In genomic region chr17:24811211-24811610, GRCm38 (mm10) we compare ENCODE assay signal across 26 mouse cellular contexts. TPM values are rescaled to one million over a fixed set of nuclear protein-coding genes. Genes with fewer than 3 reads are reported as not detected.
DNase-seq lines count a peak whose midpoint lies in the region; ATAC-seq and TF ChIP-seq lines count a peak whose summit lies in the region.
"Had no signal": no experiment of that assay in that cellular context is flagged by ENCODE, and none has a peak within 500 bp of the region (broad histone marks: within the 10 kb centered on the region; RNA-seq: fewer than 3 reads in every experiment).

No protein-coding gene starts in this region.

- TF ChIP-seq CTCF in liver, postnatal 0 days (IDR thresholded peaks at IDR 0.05; ENCODE audit: low read depth): no peak
- no peak for TF ChIP-seq CTCF in intestine, postnatal 0 days (IDR thresholded peaks at IDR 0.05; ENCODE audit: low read depth)

- DNase-seq in liver, postnatal 0 days: no peak
- DNase-seq in ES-CJ7 (ENCODE audit: low read depth, low spot score) (peak; percentile 76), R1 (ENCODE audit: low read depth, low spot score) (peak; percentile 89)
- DNase-seq: adrenal gland, adult 8-10 months; adrenal gland, postnatal 14 days; adrenal gland, postnatal 36 days; cerebellum, adult 11-12 months; cerebellum, adult 2 months; cerebellum, adult 9-10 months; cerebellum, postnatal 10 days; cerebellum, postnatal 25 days; forebrain, postnatal 0 days had no signal

- H3K27ac ChIP-seq in liver, embryonic 12.5 days: peak overlapping the region; percentile 53
- H3K27ac ChIP-seq in liver, postnatal 0 days (ENCODE audit: low read depth): no peak overlapping the region
- H3K27ac ChIP-seq in hindbrain, embryonic 13.5 days: no peak overlapping the region
- no peak overlapping the region for H3K27ac ChIP-seq in intestine, postnatal 0 days (ENCODE audit: low read depth, low read length)
- H3K27ac ChIP-seq: embryonic facial prominence, embryonic 10.5 days; embryonic facial prominence, embryonic 12.5 days; forebrain, embryonic 13.5 days; forebrain, embryonic 15.5 days had no signal

- no peaks in the 10 kb centered on the region for H3K9me3 ChIP-seq in liver, embryonic 12.5 days (replicated peaks)
- no peaks in the 10 kb centered on the region for H3K9me3 ChIP-seq in liver, postnatal 0 days (ENCODE audit: low read length)
- H3K9me3 ChIP-seq in hindbrain, embryonic 13.5 days: no peaks in the 10 kb centered on the region
- no peaks in the 10 kb centered on the region for H3K9me3 ChIP-seq in intestine, postnatal 0 days (ENCODE audit: control insufficient read depth)
- H3K9me3 ChIP-seq: embryonic facial prominence, embryonic 10.5 days; embryonic facial prominence, embryonic 12.5 days; forebrain, embryonic 13.5 days; forebrain, embryonic 15.5 days; G1E had no signal

- no peak overlapping the region for H3K4me2 ChIP-seq in liver, embryonic 12.5 days
- no peak overlapping the region for H3K4me2 ChIP-seq in liver, postnatal 0 days (ENCODE audit: low read depth, low read length)
- no peak overlapping the region for H3K4me2 ChIP-seq in hindbrain, embryonic 13.5 days
- no peak overlapping the region for H3K4me2 ChIP-seq in intestine, postnatal 0 days (replicated peaks; ENCODE audit: low read depth)
- H3K4me2 ChIP-seq: embryonic facial prominence, embryonic 12.5 days; forebrain, embryonic 13.5 days; forebrain, embryonic 15.5 days had no signal

- WGBS in liver, embryonic 12.5 days (ENCODE audit: insufficient replicate concordance): 73% methylated on average over 3 of the region's 3 CpGs
- 64% methylated on average over 3 of the region's 3 CpGs for WGBS in liver, postnatal 0 days (ENCODE audit: insufficient replicate concordance)
- WGBS in hindbrain, embryonic 13.5 days: 83% methylated on average over 3 of the region's 3 CpGs
- WGBS in intestine, postnatal 0 days: 77% methylated on average over 3 of the region's 3 CpGs

- no peak for ATAC-seq in liver, embryonic 12.5 days
- no peak for ATAC-seq in liver, postnatal 0 days
- ATAC-seq in hindbrain, embryonic 13.5 days (ENCODE audit: low FRiP score): no peak
- ATAC-seq in intestine, postnatal 0 days: no peak
- ATAC-seq: activated CD4-positive, CD25-positive, alpha-beta regulatory T cell, adult 4 months; forebrain, embryonic 13.5 days; forebrain, embryonic 15.5 days; forebrain, postnatal 0 days; Patski had no signal

- peaks cover 19% of the 10 kb centered on the region for H3K27me3 ChIP-seq in liver, embryonic 12.5 days (replicated peaks)
- H3K27me3 ChIP-seq in liver, postnatal 0 days (ENCODE audit: insufficient read depth, low read length): no peaks in the 10 kb centered on the region
- peaks cover 28% of the 10 kb centered on the region for H3K27me3 ChIP-seq in hindbrain, embryonic 13.5 days
- peaks cover 5% of the 10 kb centered on the region; the same call in 1 of the 2 replicates for H3K27me3 ChIP-seq in intestine, postnatal 0 days (replicated peaks; ENCODE audit: control insufficient read depth, insufficient read depth, low read length)

- no peak for TF ChIP-seq EP300 in liver, postnatal 0 days (IDR thresholded peaks at IDR 0.05; ENCODE audit: low read depth)

- H3K4me3 ChIP-seq in liver, embryonic 12.5 days: no peak overlapping the region
- no peak overlapping the region for H3K4me3 ChIP-seq in liver, postnatal 0 days (ENCODE audit: low read depth, low read length)
- H3K4me3 ChIP-seq in hindbrain, embryonic 13.5 days: no peak overlapping the region
- H3K4me3 ChIP-seq in intestine, postnatal 0 days (ENCODE audit: low read depth, low read length): no peak overlapping the region
- H3K4me3 ChIP-seq: embryonic facial prominence, embryonic 10.5 days; embryonic facial prominence, embryonic 12.5 days; forebrain, embryonic 13.5 days; forebrain, embryonic 15.5 days had no signal

- H3K4me1 ChIP-seq in liver, embryonic 12.5 days: peaks cover 39% of the 10 kb centered on the region
- H3K4me1 ChIP-seq in liver, postnatal 0 days (ENCODE audit: insufficient read depth): no peaks in the 10 kb centered on the region
- no peaks in the 10 kb centered on the region for H3K4me1 ChIP-seq in hindbrain, embryonic 13.5 days (replicated peaks)
- no peaks in the 10 kb centered on the region for H3K4me1 ChIP-seq in intestine, postnatal 0 days (replicated peaks; ENCODE audit: control insufficient read depth, insufficient read depth, low read length)
- H3K4me1 ChIP-seq: embryonic facial prominence, embryonic 10.5 days; embryonic facial prominence, embryonic 12.5 days; forebrain, embryonic 13.5 days; forebrain, embryonic 15.5 days had no signal

- H3K9ac ChIP-seq in liver, embryonic 12.5 days: no peak overlapping the region
- no peak overlapping the region for H3K9ac ChIP-seq in liver, postnatal 0 days (replicated peaks)
- H3K9ac ChIP-seq in hindbrain, embryonic 13.5 days: no peak overlapping the region
- H3K9ac ChIP-seq in intestine, postnatal 0 days (ENCODE audit: low read depth, low read length): no peak overlapping the region
- H3K9ac ChIP-seq: embryonic facial prominence, embryonic 12.5 days; forebrain, embryonic 13.5 days; forebrain, embryonic 15.5 days; forebrain, postnatal 0 days had no signal

- no peaks in the 10 kb centered on the region for H3K36me3 ChIP-seq in liver, embryonic 12.5 days
- no peaks in the 10 kb centered on the region for H3K36me3 ChIP-seq in liver, postnatal 0 days (replicated peaks; ENCODE audit: insufficient read depth, low read length)
- H3K36me3 ChIP-seq in hindbrain, embryonic 13.5 days: no peaks in the 10 kb centered on the region
- H3K36me3 ChIP-seq in intestine, postnatal 0 days (ENCODE audit: control insufficient read depth, insufficient read depth): no peaks in the 10 kb centered on the region
- H3K36me3 ChIP-seq: embryonic facial prominence, embryonic 10.5 days; embryonic facial prominence, embryonic 12.5 days; forebrain, embryonic 15.5 days; G1E had no signal

RNA-seq across cellular contexts. Expression of gene Meiob, which starts 7.1 kb away (rescaled TPM):
- polyA plus RNA-seq in liver, embryonic 12.5 days (2016; fragmentation: Nextera tagmentation; extraction: Ambion mirVana): 1.5 TPM in 2 replicates
- 0.97 and 1.2 TPM in 2 replicates for polyA plus RNA-seq in liver, postnatal 0 days (2015; fragmentation: Nextera tagmentation; extraction: Ambion mirVana)
- polyA plus RNA-seq in hindbrain, embryonic 13.5 days (2015; fragmentation: Nextera tagmentation; extraction: Ambion mirVana): not detected in 2 replicates
- 0.08 and 0.10 TPM in 2 replicates for polyA plus RNA-seq in intestine, postnatal 0 days (2015; fragmentation: Nextera tagmentation; extraction: Ambion mirVana)
- polyA plus RNA-seq: activated CD4-positive, CD25-positive, alpha-beta regulatory T cell, adult 4 months; C2C12; cerebellum, adult 2 months; cortical plate, adult 2 months; embryonic facial prominence, embryonic 10.5 days; embryonic facial prominence, embryonic 12.5 days; embryonic facial prominence, embryonic 14.5 days; forebrain, embryonic 11.5 days; forebrain, embryonic 13.5 days; forebrain, embryonic 15.5 days had no signal

RNA-seq across cellular contexts. Expression of gene Hagh, which starts 28.7 kb away (rescaled TPM):
- polyA plus RNA-seq in liver, embryonic 12.5 days (2016; fragmentation: Nextera tagmentation; extraction: Ambion mirVana): 61.1 and 64.8 TPM in 2 replicates
- 233 and 241 TPM in 2 replicates for polyA plus RNA-seq in liver, postnatal 0 days (2015; fragmentation: Nextera tagmentation; extraction: Ambion mirVana)
- polyA plus RNA-seq in hindbrain, embryonic 13.5 days (2015; fragmentation: Nextera tagmentation; extraction: Ambion mirVana): 49.7 and 51.7 TPM in 2 replicates
- polyA plus RNA-seq in intestine, postnatal 0 days (2015; fragmentation: Nextera tagmentation; extraction: Ambion mirVana): 104 and 105 TPM in 2 replicates

RNA-seq across cellular contexts. Expression of gene Fahd1, which starts 39.0 kb away (rescaled TPM):
- 34.2 and 34.6 TPM in 2 replicates for polyA plus RNA-seq in liver, embryonic 12.5 days (2016; fragmentation: Nextera tagmentation; extraction: Ambion mirVana)
- 84.9 and 90.0 TPM in 2 replicates for polyA plus RNA-seq in liver, postnatal 0 days (2015; fragmentation: Nextera tagmentation; extraction: Ambion mirVana)
- polyA plus RNA-seq in hindbrain, embryonic 13.5 days (2015; fragmentation: Nextera tagmentation; extraction: Ambion mirVana): 18.6 and 20.1 TPM in 2 replicates
- polyA plus RNA-seq in intestine, postnatal 0 days (2015; fragmentation: Nextera tagmentation; extraction: Ambion mirVana): 165 and 195 TPM in 2 replicates

RNA-seq across cellular contexts. Expression of gene Igfals, which starts 54.6 kb away (rescaled TPM):
- polyA plus RNA-seq in liver, embryonic 12.5 days (2016; fragmentation: Nextera tagmentation; extraction: Ambion mirVana): 5.3 and 5.4 TPM in 2 replicates
- polyA plus RNA-seq in liver, postnatal 0 days (2015; fragmentation: Nextera tagmentation; extraction: Ambion mirVana): 28.0 and 32.4 TPM in 2 replicates
- polyA plus RNA-seq in hindbrain, embryonic 13.5 days (2015; fragmentation: Nextera tagmentation; extraction: Ambion mirVana): 0.17 and 0.25 TPM in 2 replicates
- polyA plus RNA-seq in intestine, postnatal 0 days (2015; fragmentation: Nextera tagmentation; extraction: Ambion mirVana): 17.2 and 18.3 TPM in 2 replicates
- polyA plus RNA-seq: activated CD4-positive, CD25-positive, alpha-beta regulatory T cell, adult 4 months; cortical plate, adult 2 months; forebrain, embryonic 11.5 days had no signal

RNA-seq across cellular contexts. Expression of gene Hs3st6, which starts 58.4 kb away (rescaled TPM):
- polyA plus RNA-seq in liver, embryonic 12.5 days (2016; fragmentation: Nextera tagmentation; extraction: Ambion mirVana): not detected in 2 replicates
- 0.20 and 0.64 TPM in 2 replicates for polyA plus RNA-seq in liver, postnatal 0 days (2015; fragmentation: Nextera tagmentation; extraction: Ambion mirVana)
- polyA plus RNA-seq in hindbrain, embryonic 13.5 days (2015; fragmentation: Nextera tagmentation; extraction: Ambion mirVana): 0.28 and 0.45 TPM in 2 replicates
- 0.25 and 0.47 TPM in 2 replicates for polyA plus RNA-seq in intestine, postnatal 0 days (2015; fragmentation: Nextera tagmentation; extraction: Ambion mirVana)
- polyA plus RNA-seq: activated CD4-positive, CD25-positive, alpha-beta regulatory T cell, adult 4 months; C2C12; forebrain, embryonic 15.5 days; G1E had no signal
